Mouse (Mus musculus) limb, embryonic 13.5 days (tissue): ENCODE measurements at regions not wholly inside any gene's neighbourhood (a gene's known extent, or its start where the extent isn't known, plus 50 kb on each side); places are given as distances from the start of the nearest gene placed in this dataset.

ENCODE experiments used
- ATAC-seq: fragments of 200-750 bp; cut with Nextera tagmentation; 2 replicates; pipeline ENCODE4 v1.8.0; 2017; ENCODE audit warnings: low read depth, moderate number of reproducible peaks, moderate TSS enrichment; ENCODE audit not compliant: low FRiP score
- H3K27ac ChIP-seq: fragments of 300-500 bp; sonication (generic); 2 replicates; pipeline ENCODE4 v1.5.1; 2015; ENCODE audit warnings: inconsistent platforms, mild to moderate bottlenecking, moderate library complexity
- H3K27me3 ChIP-seq: fragments of 300-500 bp; sonication (generic); 2 replicates; pipeline ENCODE4 v1.6.1; 2015; ENCODE audit warnings: mild to moderate bottlenecking, inconsistent platforms
- H3K36me3 ChIP-seq: fragments of 300-500 bp; sonication (generic); 2 replicates; pipeline ENCODE4 v1.6.1; 2015; ENCODE audit warnings: inconsistent platforms, mild to moderate bottlenecking, moderate library complexity
- H3K4me1 ChIP-seq: fragments of 300-500 bp; sonication (generic); 2 replicates; pipeline ENCODE4 v1.6.1; 2015; ENCODE audit warnings: inconsistent platforms
- H3K4me2 ChIP-seq: fragments of 300-500 bp; sonication (generic); replicated peaks from 2 replicates; pipeline ENCODE4 v1.6.1; 2015; ENCODE audit warnings: inconsistent platforms, mild to moderate bottlenecking, moderate library complexity
- H3K4me3 ChIP-seq: fragments of 300-500 bp; sonication (generic); 2 replicates; pipeline ENCODE4 v1.5.1; 2015; ENCODE audit warnings: moderate library complexity, mild to moderate bottlenecking, inconsistent platforms
- H3K9ac ChIP-seq: fragments of 300-500 bp; sonication (generic); 2 replicates; pipeline ENCODE4 v1.6.1; 2015; ENCODE audit warnings: mild to moderate bottlenecking, inconsistent platforms
- H3K9me3 ChIP-seq: fragments of 300-500 bp; sonication (generic); 2 replicates; pipeline ENCODE4 v1.6.1; 2016; ENCODE audit warnings: inconsistent platforms
- WGBS: fragments of 180-500 bp; shearing (Covaris S2); methylation state at CpG from one replicate; pipeline ENCODE4 v1.1.7; 2015; 5-methylcytosine and 5-hydroxymethylcytosine counted together

GRCm38 (mm10) chr13:46162025-46162374, 111.5 kb upstream of the Stmnd1 start:
- Histone ChIP-seq H3K4me1 (peaks cover 14% of the 10 kb centered on the region), H3K4me3 (peak overlapping the region; percentile 39), H3K36me3 (no peaks in the 10 kb centered on the region), H3K27ac (no peak overlapping the region), H3K9ac (peak overlapping the region; percentile 39), H3K4me2 (peak overlapping the region; percentile 64), H3K27me3 (0 out of 2 replicates have a peak, but pooled peaks cover 3% of the 10 kb centered on the region), H3K9me3 (peaks cover 4% of the 10 kb centered on the region; the same call in 1 of the 2 replicates)
- ATAC-seq = peak; percentile 72; the same call in 1 of the 2 replicates
- under 1% methylated on average over 10 of the region's 10 CpGs for WGBS

DNA sequence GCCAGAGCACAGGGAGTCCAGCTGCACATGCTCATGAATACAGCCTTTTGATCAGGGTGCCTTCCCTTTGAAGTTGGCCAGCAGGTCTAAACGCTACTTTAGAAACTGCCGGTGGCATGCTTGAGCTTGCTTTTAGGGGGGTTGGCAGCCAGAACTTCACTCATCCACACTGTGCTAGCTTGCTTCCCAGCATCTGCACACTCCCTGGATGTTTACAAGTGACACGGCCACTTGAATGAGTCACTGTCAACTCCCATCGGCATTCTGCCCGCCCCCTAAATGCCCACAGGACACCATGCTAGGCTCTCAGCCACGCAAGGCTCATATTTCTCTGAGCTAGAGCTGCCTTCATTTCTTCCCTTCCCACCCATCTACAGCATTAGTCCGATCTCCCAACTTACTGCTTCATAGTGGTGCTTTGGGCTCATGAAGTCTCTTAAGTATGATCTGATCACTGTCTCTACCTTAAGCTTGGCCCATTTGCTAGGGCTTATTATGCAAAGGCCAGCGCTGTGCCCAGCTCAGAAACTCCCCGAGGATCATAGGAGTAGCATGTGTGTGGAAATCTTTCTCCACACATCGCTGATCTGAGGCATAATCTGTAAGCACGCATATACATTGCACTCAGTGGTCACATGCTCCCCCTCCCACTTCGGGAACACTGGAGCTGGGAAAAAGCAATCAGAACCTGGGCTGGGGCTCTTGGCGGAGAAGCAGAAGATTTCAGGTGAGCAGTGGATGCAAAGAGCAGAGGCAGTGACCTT, 112.1 kb upstream of the Stmnd1 start:
- Histone ChIP-seq H3K9ac (peak overlapping the region; percentile 39), H3K4me2 (peak overlapping the region; percentile 64), H3K27me3 (0 out of 2 replicates have a peak, but pooled peaks cover 3% of the 10 kb centered on the region), H3K9me3 (peaks cover 8% of the 10 kb centered on the region; the same call in 1 of the 2 replicates), H3K36me3 (no peaks in the 10 kb centered on the region), H3K27ac (no peak overlapping the region), H3K4me1 (peaks cover 14% of the 10 kb centered on the region), H3K4me3 (peak overlapping the region; percentile 39)
- WGBS = 18% methylated on average over 13 of the region's 13 CpGs
- peak; percentile 67; the same call in 1 of the 2 replicates for ATAC-seq

GRCm38 (mm10) chr13:46159354-46159753, 114.2 kb upstream of the Stmnd1 start:
- Histone ChIP-seq H3K27me3 (no peaks in the 10 kb centered on the region), H3K36me3 (no peaks in the 10 kb centered on the region), H3K4me1 (peaks cover 14% of the 10 kb centered on the region), H3K4me2 (no peak overlapping the region), H3K9me3 (peaks cover 8% of the 10 kb centered on the region; the same call in 1 of the 2 replicates), H3K27ac (no peak overlapping the region), H3K4me3 (no peak overlapping the region), H3K9ac (no peak overlapping the region)
- ATAC-seq = no peak
- WGBS = 91% methylated on average over 14 of the region's 14 CpGs

GRCm38 (mm10) chr13:46153282-46154260, 120.0 kb upstream of the Stmnd1 start:
- Histone ChIP-seq H3K27ac (no peak overlapping the region), H3K27me3 (no peaks in the 10 kb centered on the region), H3K9me3 (peaks cover 8% of the 10 kb centered on the region; the same call in 1 of the 2 replicates), H3K4me1 (no peaks in the 10 kb centered on the region), H3K36me3 (no peaks in the 10 kb centered on the region), H3K4me3 (no peak overlapping the region), H3K4me2 (no peak overlapping the region), H3K9ac (no peak overlapping the region)
- no peak for ATAC-seq
- 74% methylated on average over 14 of the region's 14 CpGs for WGBS

- no peaks in the 10 kb centered on the region for H3K4me1 ChIP-seq
- no peak overlapping the region for H3K4me2 ChIP-seq
- WGBS = 72% methylated on average over 3 of the region's 3 CpGs
- H3K9ac ChIP-seq = no peak overlapping the region
- no peak for ATAC-seq
- no peaks in the 10 kb centered on the region for H3K9me3 ChIP-seq
- H3K27ac ChIP-seq = no peak overlapping the region
- H3K36me3 ChIP-seq = no peaks in the 10 kb centered on the region
- H3K27me3 ChIP-seq = no peaks in the 10 kb centered on the region
- no peak overlapping the region for H3K4me3 ChIP-seq
Observed at GRCm38 (mm10) chr13:46140006-46140405, 133.5 kb upstream of the Stmnd1 start.

DNA sequence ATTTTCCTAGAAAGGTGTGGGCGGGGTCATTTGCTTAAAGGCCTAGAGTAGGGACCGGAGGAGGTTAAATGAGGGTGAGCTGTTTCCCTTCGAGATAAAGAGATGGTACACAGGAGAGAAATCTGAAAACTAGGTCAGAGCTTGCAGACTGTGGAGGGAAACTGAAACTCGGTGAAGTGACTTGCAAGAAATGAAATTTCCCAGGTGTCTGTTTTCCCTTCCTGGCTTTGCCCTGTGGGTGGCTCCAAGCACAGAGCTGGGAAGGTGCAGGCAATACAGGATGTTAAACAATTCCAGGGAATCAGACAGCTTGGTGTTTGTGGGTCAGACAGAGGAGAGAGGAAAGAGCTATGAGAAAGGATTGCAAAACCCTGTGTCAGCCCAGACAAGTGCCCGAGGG, 134.3 kb upstream of the Stmnd1 start:
- no peak overlapping the region for H3K4me3 ChIP-seq
- WGBS = 67% methylated on average over 5 of the region's 5 CpGs

GRCm38 (mm10) chr13:46135411-46135810, 138.1 kb upstream of the Stmnd1 start:
- Histone ChIP-seq H3K27me3 (no peaks in the 10 kb centered on the region), H3K4me1 (no peaks in the 10 kb centered on the region), H3K36me3 (no peaks in the 10 kb centered on the region), H3K4me3 (no peak overlapping the region), H3K9ac (no peak overlapping the region), H3K4me2 (no peak overlapping the region), H3K9me3 (no peaks in the 10 kb centered on the region), H3K27ac (no peak overlapping the region)
- no peak for ATAC-seq
- WGBS = 88% methylated on average over 8 of the region's 8 CpGs

More for the DNA sequence above, 134.3 kb upstream of the Stmnd1 start:
- ATAC-seq = no peak
- H3K4me1 ChIP-seq = no peaks in the 10 kb centered on the region
- no peaks in the 10 kb centered on the region for H3K27me3 ChIP-seq
- no peak overlapping the region for H3K27ac ChIP-seq
- no peak overlapping the region for H3K4me2 ChIP-seq
- no peak overlapping the region for H3K9ac ChIP-seq
- H3K36me3 ChIP-seq = no peaks in the 10 kb centered on the region
- no peaks in the 10 kb centered on the region for H3K9me3 ChIP-seq

- Histone ChIP-seq H3K27ac (no peak overlapping the region), H3K4me2 (no peak overlapping the region), H3K27me3 (no peaks in the 10 kb centered on the region), H3K4me1 (no peaks in the 10 kb centered on the region), H3K9me3 (no peaks in the 10 kb centered on the region), H3K4me3 (no peak overlapping the region), H3K36me3 (no peaks in the 10 kb centered on the region), H3K9ac (no peak overlapping the region)
- ATAC-seq = no peak
- WGBS = 91% methylated on average over 9 of the region's 9 CpGs
Observed at GRCm38 (mm10) chr13:46129236-46129855, 144.2 kb upstream of the Stmnd1 start.

GRCm38 (mm10) chr13:46123446-46123845, 150.1 kb upstream of the Stmnd1 start:
- no peak overlapping the region for H3K27ac ChIP-seq
- no peak overlapping the region for H3K4me2 ChIP-seq
- H3K9me3 ChIP-seq = no peaks in the 10 kb centered on the region
- H3K4me3 ChIP-seq = no peak overlapping the region
- H3K9ac ChIP-seq = no peak overlapping the region
- H3K27me3 ChIP-seq = no peaks in the 10 kb centered on the region
- H3K4me1 ChIP-seq = no peaks in the 10 kb centered on the region
- ATAC-seq = no peak
- WGBS = 48% methylated on average over 3 of the region's 3 CpGs
- H3K36me3 ChIP-seq = no peaks in the 10 kb centered on the region

GRCm38 (mm10) chr13:46116576-46116975, 151.8 kb upstream of the Atxn1 start:
- 76% methylated on average over 4 of the region's 4 CpGs for WGBS

GRCm38 (mm10) chr13:46104971-46105370, 140.2 kb upstream of the Atxn1 start:
- no peaks in the 10 kb centered on the region for H3K4me1 ChIP-seq
- no peak overlapping the region for H3K9ac ChIP-seq
- ATAC-seq = no peak
- H3K36me3 ChIP-seq = no peaks in the 10 kb centered on the region
- H3K9me3 ChIP-seq = no peaks in the 10 kb centered on the region
- H3K4me2 ChIP-seq = no peak overlapping the region
- H3K27ac ChIP-seq = no peak overlapping the region
- WGBS = 66% methylated on average over 6 of the region's 6 CpGs
- H3K4me3 ChIP-seq = no peak overlapping the region
- H3K27me3 ChIP-seq = no peaks in the 10 kb centered on the region

More at GRCm38 (mm10) chr13:46116576-46116975, 151.8 kb upstream of the Atxn1 start:
- no peaks in the 10 kb centered on the region for H3K9me3 ChIP-seq
- H3K4me1 ChIP-seq = no peaks in the 10 kb centered on the region
- no peak overlapping the region for H3K9ac ChIP-seq
- H3K27me3 ChIP-seq = no peaks in the 10 kb centered on the region
- H3K36me3 ChIP-seq = no peaks in the 10 kb centered on the region
- H3K4me2 ChIP-seq = no peak overlapping the region
- H3K4me3 ChIP-seq = no peak overlapping the region
- no peak overlapping the region for H3K27ac ChIP-seq
- ATAC-seq = no peak

- no peaks in the 10 kb centered on the region for H3K4me1 ChIP-seq
- no peak overlapping the region for H3K9ac ChIP-seq
- WGBS = 83% methylated on average over 7 of the region's 7 CpGs
- H3K36me3 ChIP-seq = no peaks in the 10 kb centered on the region
- H3K4me3 ChIP-seq = no peak overlapping the region
- no peak for ATAC-seq
- no peaks in the 10 kb centered on the region for H3K27me3 ChIP-seq
- H3K9me3 ChIP-seq = no peaks in the 10 kb centered on the region
- H3K27ac ChIP-seq = no peak overlapping the region
- no peak overlapping the region for H3K4me2 ChIP-seq
Observed at GRCm38 (mm10) chr13:46098621-46099020, 133.8 kb upstream of the Atxn1 start.
